Mouse (Mus musculus): ENCODE measurements around the gene Grm4.

- TF ChIP-seq POLR2A (IDR thresholded peaks at IDR 0.05; ENCODE audit: low read depth, low read length) (no peak), CTCF (conservative IDR thresholded peaks at IDR 0.05; ENCODE audit: insufficient read depth, insufficient read length, low read depth, low read length) (no peak)
Measured at GRCm38 (mm10) chr17:27401200-27401599, 120.0 kb downstream of the Grm4 start.

Data from kidney, adult 2 months (tissue).